Mouse (Mus musculus): ENCODE measurements around the gene Kctd21.

The Kctd21 gene

DNA sequence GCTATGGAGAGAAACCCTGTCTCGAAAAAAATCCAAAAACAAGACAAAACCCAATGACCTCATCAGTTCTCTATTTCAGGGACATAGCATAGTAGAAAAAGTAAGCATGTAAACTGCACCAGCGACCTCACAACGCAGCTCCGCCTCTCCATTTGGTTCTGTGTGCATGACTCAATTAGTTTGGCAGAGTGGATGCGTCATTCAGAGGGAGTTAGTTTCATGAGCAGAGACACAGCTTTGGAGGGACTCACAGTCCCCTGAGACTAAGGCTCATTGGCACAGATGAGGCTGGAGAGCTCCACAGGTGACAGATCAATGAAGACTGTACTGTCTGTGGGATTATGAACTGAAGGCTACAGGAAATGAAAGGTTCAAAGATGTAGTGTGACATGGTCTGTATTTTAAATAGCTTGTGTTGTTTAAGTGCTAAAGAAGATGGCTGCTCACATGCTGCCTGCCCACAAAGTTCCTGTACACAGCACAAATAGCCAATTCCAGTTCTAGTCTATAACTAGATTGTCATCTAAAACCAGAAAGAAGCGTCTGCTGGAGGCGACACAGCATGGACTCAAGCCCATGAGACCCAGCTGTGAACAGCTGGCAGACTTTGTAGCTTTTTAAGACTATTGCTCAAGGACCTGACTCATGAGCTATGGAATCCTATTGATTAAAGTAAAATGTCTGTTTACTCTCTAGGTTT lies 54.1 kb downstream of the Kctd21 start:
- DNase-seq (ENCODE audit: low read depth, low spot score), result peak; percentile 43

- peak; percentile 90 for DNase-seq (ENCODE audit: low read depth, low spot score)
Observed at GRCm38 (mm10) chr7:97386806-97387370, 54.8 kb downstream of the Kctd21 start.

DNA sequence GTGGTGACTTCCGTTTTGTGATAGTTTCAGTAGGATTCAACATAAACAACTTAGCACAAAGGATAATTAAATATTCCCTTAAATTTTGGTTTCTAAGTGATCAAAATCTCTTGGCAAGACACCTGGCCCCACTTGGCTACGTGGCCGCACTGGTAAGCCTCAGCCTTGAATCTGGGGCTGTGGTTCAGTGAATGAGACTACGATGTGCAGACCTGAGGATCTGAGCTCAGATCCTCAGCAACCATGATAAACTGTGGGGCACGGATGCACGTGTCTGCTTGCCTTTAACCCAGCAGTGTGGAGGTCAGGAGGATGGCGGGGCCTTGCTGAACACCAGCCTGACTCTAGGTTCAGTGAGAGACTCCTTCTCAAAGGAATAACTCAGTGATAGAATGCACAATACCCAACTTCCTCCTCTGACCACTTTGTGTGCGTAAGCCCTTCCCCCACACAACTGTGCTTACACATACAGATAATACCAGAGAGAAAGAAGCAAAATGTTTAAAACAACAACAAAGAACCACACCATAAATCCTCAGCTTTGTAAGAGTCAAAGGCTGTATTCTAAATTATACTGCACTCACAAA lies 55.5 kb downstream of the Kctd21 start:
- no peak for DNase-seq (ENCODE audit: low read depth, low spot score)

DNA sequence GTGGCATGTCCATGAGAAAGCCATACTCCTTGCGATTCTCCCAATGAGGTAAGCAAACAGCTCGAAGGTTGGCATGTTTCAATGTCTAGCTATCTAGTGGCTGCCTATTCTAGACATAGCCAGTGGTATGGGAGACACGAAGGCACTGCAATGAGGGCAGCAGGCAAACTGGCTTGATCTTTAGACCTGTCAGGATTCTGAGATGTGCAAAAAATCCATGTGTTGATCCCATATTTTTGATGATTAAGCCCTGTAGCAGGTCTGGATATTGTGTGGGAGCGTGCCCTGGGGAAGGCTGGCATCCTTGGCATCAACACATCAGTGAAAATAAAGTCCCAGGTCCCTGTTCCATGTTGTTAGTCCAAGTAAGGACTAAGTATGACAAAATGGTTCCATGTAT lies 56.4 kb downstream of the Kctd21 start:
- no peak for DNase-seq (ENCODE audit: low read depth, low spot score)

DNA sequence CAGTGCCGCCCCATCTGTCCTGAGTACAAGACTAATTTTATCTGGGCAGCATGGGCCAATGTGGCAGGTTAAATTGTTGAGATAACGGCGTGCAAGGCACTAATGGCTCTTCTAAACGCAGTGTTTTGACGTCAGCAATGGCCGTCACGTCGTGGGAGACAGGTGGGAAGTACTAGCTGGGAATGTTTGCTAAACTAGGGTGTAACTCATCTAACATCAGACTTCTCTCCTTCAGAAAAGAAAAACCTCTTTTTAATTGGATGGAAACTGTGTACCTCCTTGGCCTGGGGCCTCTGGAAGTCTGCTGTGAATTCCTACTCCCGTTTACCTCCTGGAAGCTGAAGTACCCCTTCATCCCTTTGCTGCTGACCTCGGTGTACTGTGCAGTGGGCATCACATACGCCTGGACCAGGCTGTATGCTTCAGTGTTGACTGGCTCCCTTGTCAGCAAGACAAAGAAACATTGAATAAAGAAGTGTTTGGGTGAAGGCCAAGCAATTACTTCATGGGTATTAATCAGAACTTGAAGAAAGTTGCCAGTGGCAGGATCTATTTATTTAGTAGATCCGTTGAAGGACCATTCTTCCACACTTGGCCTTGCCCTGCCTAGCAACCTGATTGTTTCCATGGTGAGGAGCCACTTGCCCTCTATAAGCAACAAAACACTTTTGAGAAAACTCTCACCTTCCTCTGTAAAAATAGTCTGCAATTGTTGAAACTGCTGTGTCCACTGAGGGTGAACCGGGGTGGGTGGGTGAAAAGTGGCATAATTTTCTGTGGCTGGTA lies 59.4 kb downstream of the Kctd21 start:
- DNase-seq (ENCODE audit: low read depth, low spot score), result peak; percentile 26

DNA sequence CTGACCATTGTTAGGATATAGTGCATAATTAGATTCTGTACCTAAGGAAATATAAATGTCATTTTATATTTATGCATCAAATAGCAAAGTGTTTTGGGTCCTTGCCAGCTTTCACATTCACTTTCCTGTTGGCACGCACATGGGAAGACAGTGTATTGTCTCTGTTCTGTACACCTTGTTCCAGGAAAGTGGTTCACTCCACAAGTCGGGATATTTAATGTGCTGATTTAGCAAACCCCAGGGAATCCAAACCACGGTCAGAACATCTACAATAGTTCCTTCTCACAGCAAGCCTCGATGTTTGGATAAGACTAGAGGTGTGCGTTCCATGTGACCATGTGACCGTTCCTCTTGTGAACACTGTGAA lies 59.9 kb downstream of the Kctd21 start:
- no peak for DNase-seq (ENCODE audit: low read depth, low spot score)

GRCm38 (mm10) chr7:97394375-97394774 lies 62.2 kb downstream of the Kctd21 start:
- DNase-seq (ENCODE audit: low read depth, low spot score), result no peak

- DNase-seq (ENCODE audit: low read depth, low spot score), result no peak
Observed at GRCm38 (mm10) chr7:97398943-97399342, 66.8 kb downstream of the Kctd21 start.
